Mouse (Mus musculus) heart, embryonic 13.5 days (tissue): ENCODE measurements around the gene Dynll2. TPM values are rescaled to one million over a fixed set of nuclear protein-coding genes. Genes with fewer than 3 reads are reported as not detected.
"Not testable (repeated sequence)": the region's sequence is repeated elsewhere in the genome, so short reads cannot be mapped to it uniquely, and the experiment has no call there.

Experiments
- ATAC-seq: fragments of 200-750 bp; cut with Nextera tagmentation; 2 replicates; pipeline ENCODE4 v1.8.0; 2017; ENCODE audit warnings: moderate TSS enrichment; ENCODE audit not compliant: insufficient number of reproducible peaks, low FRiP score, low TSS enrichment; ENCODE audit errors: extremely low read depth
- H3K27ac ChIP-seq: fragments of 300-500 bp; sonication (generic); replicated peaks from 2 replicates; pipeline ENCODE4 v1.5.1; 2015; ENCODE audit warnings: moderate library complexity, mild to moderate bottlenecking, inconsistent platforms
- H3K27me3 ChIP-seq: fragments of 300-500 bp; sonication (generic); replicated peaks from 2 replicates; pipeline ENCODE4 v1.6.1; 2015; ENCODE audit warnings: mild to moderate bottlenecking, inconsistent platforms
- H3K36me3 ChIP-seq: fragments of 300-500 bp; sonication (generic); 2 replicates; pipeline ENCODE4 v1.6.1; 2015; ENCODE audit warnings: mild to moderate bottlenecking, inconsistent platforms
- H3K4me1 ChIP-seq: fragments of 300-500 bp; sonication (generic); 2 replicates; pipeline ENCODE4 v1.6.1; 2015; ENCODE audit warnings: inconsistent platforms
- H3K4me2 ChIP-seq: fragments of 300-500 bp; sonication (generic); 2 replicates; pipeline ENCODE4 v1.6.1; 2015; ENCODE audit warnings: inconsistent platforms, mild to moderate bottlenecking, moderate library complexity
- H3K4me3 ChIP-seq: fragments of 300-500 bp; sonication (generic); 2 replicates; pipeline ENCODE4 v1.5.1; 2015; ENCODE audit warnings: moderate library complexity, mild to moderate bottlenecking, inconsistent platforms
- H3K9ac ChIP-seq: fragments of 300-500 bp; sonication (generic); 2 replicates; pipeline ENCODE4 v1.6.1; 2015; ENCODE audit warnings: inconsistent platforms, mild to moderate bottlenecking, moderate library complexity
- H3K9me3 ChIP-seq: fragments of 300-500 bp; sonication (generic); 2 replicates; pipeline ENCODE4 v1.6.1; 2016; ENCODE audit warnings: inconsistent platforms
- WGBS: fragments of 180-500 bp; shearing (Covaris S2); methylation state at CpG from one replicate; pipeline ENCODE4 v1.1.7; 2015; ENCODE audit warnings: mixed read lengths; 5-methylcytosine and 5-hydroxymethylcytosine counted together
- polyA plus RNA-seq: library from polyadenylated mRNA; unstranded; fragments of >200 nt; fragmentation: Nextera tagmentation; extraction: Ambion mirVana; gene quantifications from 2 replicates; pipeline ENCODE4 v1.2.1, GENCODE M21; 2015

The Dynll2 gene
- polyA plus RNA-seq, 1 experiment from 2014 or later = 19.1 TPM

DNA sequence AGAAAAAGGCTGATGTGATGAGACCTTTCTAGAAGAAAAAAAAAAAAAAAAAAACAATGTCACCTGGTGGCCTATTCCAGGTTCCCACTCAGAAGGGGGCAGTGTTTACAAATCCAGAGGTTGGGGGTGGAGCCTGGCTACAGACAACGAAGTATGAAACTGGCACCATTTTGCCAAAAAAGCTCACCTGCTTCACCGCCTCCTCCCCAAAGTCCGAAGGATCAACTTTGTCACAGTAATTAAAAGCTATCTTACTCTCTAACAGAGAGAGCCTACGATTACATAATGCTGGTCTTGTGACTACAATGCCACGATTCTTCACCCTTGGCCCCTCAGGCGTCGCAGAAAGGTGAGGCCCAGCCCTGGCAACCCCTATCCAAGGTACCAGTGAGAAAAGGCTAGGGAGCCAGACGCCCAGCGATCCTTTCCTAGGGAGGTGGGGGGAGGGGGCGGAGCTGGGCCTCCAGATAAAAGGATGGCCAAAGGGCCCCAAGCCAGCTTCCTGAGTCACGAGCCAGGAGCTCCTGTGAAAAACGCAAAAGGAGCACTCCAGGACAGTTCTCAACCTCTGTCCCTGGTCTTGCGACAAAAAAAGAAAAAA is 1.1 kb downstream of the Dynll2 start:
- peaks cover 34% of the 10 kb centered on the region for H3K4me1 ChIP-seq
- WGBS = 3% methylated on average over 13 of the region's 13 CpGs
- no peaks in the 10 kb centered on the region for H3K27me3 ChIP-seq
- H3K9ac ChIP-seq = peak overlapping the region; percentile 96
- H3K4me3 ChIP-seq = peak overlapping the region; percentile 85
- ATAC-seq = no peak
- peak overlapping the region; percentile 94 for H3K27ac ChIP-seq
- peak overlapping the region; percentile 76 for H3K4me2 ChIP-seq
- H3K36me3 ChIP-seq = peaks cover 35% of the 10 kb centered on the region
- H3K9me3 ChIP-seq = no peaks in the 10 kb centered on the region

DNA sequence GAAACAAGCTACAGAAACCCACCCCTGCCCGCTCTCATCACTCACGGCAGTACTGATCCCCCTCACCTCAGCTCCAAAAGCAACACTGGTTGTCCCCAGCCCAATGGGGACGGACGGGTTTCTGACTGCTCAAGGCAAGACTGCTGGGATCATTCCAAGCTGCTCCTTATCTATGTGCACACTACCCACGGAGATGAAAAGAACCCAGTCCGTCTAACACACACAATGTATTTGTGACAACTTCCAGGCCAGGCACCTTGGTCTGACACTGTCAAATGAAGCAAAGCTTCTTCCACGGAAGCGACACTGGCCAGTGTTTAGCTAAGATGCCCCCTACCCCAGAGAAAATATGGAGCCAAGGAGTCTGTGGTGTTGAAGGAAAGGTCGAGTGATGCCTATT is 1.7 kb downstream of the Dynll2 start:
- 26% methylated on average over 9 of the region's 9 CpGs for WGBS
- Histone ChIP-seq H3K9ac (peak overlapping the region; percentile 96), H3K36me3 (peaks cover 41% of the 10 kb centered on the region), H3K4me2 (peak overlapping the region; percentile 76), H3K4me3 (peak overlapping the region; percentile 85), H3K27ac (no peak overlapping the region; the same call in 1 of the 2 replicates), H3K9me3 (no peaks in the 10 kb centered on the region), H3K4me1 (peaks cover 34% of the 10 kb centered on the region), H3K27me3 (no peaks in the 10 kb centered on the region)
- no peak for ATAC-seq

DNA sequence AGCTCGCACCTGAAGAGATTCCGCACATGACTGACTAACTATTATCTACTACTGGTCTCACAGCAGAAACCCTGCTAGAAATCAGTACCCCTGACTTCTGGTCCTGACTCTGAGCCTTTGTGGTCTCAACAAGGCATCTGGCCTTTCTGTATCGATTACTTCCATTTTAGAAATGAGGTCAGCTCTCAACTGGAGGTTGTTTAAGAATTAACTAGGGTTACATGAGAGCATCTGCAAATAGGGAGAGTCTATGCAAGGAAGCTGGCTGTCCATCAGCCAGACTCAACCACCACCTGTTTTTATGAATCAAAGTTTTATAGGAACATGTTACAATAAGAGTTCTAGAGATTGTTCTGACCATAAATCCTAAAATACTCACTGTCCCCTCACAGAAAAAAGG is 2.8 kb downstream of the Dynll2 start:
- Histone ChIP-seq H3K9me3 (no peaks in the 10 kb centered on the region), H3K4me1 (peaks cover 34% of the 10 kb centered on the region), H3K9ac (peak overlapping the region; percentile 52; the same call in 1 of the 2 replicates), H3K36me3 (peaks cover 52% of the 10 kb centered on the region), H3K4me2 (peak overlapping the region; percentile 76), H3K27ac (no peak overlapping the region), H3K4me3 (0 out of 2 replicates have a peak overlapping the region, but pooled peaks have one; percentile 85), H3K27me3 (no peaks in the 10 kb centered on the region)
- no peak for ATAC-seq
- 83% methylated on average over 3 of the region's 3 CpGs for WGBS

DNA sequence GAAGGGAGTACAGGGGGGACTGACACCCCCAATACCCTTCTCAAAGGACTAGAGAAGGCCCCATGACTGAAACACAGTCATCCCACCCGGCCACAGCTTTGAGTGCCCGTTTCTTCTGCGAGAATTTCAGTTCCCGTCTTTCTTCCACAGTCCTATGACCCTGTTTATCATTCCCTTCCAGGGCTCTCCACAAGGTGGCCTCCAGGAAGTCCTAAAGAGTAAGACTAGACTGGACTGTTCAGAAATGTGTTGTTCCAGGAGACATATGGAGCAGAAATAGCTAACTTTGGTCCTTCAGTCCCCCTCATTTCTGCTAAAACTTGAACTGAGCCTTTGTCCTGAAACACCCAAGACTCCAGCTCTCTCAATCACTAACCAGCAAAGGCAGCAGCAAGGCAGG is 8.4 kb downstream of the Dynll2 start:
- Histone ChIP-seq H3K4me3 (no peak overlapping the region), H3K4me2 (no peak overlapping the region), H3K27me3 (no peaks in the 10 kb centered on the region), H3K9ac (no peak overlapping the region), H3K9me3 (no peaks in the 10 kb centered on the region), H3K36me3 (peaks cover 69% of the 10 kb centered on the region), H3K27ac (no peak overlapping the region), H3K4me1 (peaks cover 17% of the 10 kb centered on the region)
- no peak for ATAC-seq
- WGBS = 82% methylated on average over 4 of the region's 4 CpGs

DNA sequence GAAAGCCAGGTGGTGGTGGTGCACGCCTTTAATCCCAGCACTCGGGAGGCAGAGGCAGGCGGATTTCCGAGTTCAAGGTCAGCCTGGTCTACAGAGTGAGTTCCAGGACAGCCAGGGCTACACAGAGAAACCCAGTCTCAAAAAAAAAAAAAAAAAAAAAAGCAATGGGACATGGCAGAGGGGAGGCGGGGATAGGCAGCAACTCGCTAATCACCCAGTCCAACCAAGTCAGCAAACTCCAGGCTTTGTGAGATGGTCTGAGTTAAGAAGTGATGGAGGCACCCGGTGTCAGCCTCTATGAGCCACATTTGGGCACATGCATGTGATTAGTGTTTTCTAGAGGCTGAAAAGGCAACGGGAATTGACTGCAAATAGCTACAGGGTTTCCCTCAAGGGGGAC is 10.3 kb downstream of the Dynll2 start:
- not testable (repeated sequence) for H3K4me3 ChIP-seq, ATAC-seq, H3K27me3 ChIP-seq, H3K4me2 ChIP-seq, H3K9ac ChIP-seq, H3K9me3 ChIP-seq, H3K27ac ChIP-seq
- 77% methylated on average over 8 of the region's 8 CpGs for WGBS
- peaks cover 12% of the 10 kb centered on the region for H3K4me1 ChIP-seq
- peaks cover 50% of the 10 kb centered on the region for H3K36me3 ChIP-seq

DNA sequence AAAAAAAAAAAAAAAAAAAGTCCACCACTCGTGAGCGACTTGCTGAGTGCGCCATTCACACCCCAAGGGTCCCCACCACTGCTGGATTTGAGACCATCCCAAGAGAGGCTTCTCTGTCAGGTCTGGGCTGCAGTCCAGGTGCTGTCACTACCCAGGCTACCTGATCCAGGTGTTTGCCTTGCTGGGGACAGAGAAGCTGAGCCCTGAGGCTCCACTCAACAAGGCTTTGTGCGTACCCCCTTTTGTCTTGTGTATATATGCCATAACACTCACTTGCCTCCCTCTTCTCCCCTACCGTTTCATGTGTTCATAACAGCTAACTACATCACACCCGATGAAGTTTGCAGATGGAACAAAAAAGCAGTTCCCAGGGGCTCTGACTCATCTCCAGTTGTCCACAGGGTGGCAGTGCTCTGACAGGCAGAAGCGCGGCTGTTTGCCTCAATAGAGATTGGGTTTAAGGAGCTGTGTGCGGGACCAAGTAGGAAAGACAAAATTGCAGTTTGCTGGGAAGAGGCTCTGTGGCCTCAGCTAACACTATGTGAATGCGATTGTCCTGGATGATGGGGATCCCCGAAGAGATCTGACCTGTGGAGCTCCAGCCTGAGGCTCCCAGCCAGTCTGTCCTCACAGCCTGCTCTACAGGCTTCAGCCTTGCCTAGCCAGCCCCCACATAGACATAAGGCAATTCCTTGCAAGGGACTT is 12.7 kb downstream of the Dynll2 start:
- ATAC-seq = no peak
- Histone ChIP-seq H3K9ac (peak overlapping the region; percentile 2; the same call in 1 of the 2 replicates), H3K36me3 (peaks cover 26% of the 10 kb centered on the region), H3K4me3 (no peak overlapping the region), H3K27ac (no peak overlapping the region), H3K4me1 (peaks cover 12% of the 10 kb centered on the region), H3K27me3 (peaks cover 16% of the 10 kb centered on the region), H3K4me2 (no peak overlapping the region), H3K9me3 (no peaks in the 10 kb centered on the region; the same call in 1 of the 2 replicates)
- WGBS = 16% methylated on average over 11 of the region's 11 CpGs

DNA sequence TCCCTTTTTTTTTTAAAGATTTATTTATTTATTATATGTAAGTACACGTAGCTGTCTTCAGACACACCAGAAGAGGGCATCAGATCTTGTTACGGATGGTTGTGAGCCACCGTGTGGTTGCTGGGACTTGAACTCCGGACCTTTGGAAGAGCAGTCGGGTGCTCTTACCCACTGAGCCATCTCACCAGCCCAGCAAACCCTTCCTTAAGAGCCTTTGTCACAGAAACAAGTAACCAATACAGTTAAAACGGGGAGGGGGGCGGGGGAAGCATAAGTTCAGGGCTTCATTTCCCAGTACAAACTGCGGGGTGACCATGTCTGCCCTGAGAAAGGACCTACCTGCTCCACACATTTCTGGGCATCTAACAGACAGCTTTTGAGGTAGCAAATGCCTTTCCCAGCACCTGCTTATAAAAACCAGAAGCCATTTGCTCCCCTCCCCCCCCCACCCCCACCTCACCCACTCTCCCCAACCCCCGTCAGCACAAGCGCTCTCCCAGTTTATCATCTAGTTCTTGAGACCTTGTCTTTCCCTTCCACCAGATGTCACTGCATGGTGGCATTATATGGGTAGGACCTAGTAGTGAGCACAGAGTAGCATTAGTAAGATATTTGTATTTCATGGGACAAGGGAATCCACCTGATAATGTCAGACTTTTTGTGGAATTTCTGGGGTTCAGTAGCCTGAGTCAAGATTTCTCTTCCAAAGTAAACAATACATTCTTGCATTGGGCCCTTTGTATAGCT is 13.6 kb downstream of the Dynll2 start:
- Histone ChIP-seq H3K27ac (no peak overlapping the region), H3K4me1 (peaks cover 12% of the 10 kb centered on the region), H3K36me3 (peaks cover 17% of the 10 kb centered on the region), H3K9ac (no peak overlapping the region), H3K27me3 (peaks cover 20% of the 10 kb centered on the region), H3K4me2 (no peak overlapping the region), H3K4me3 (no peak overlapping the region), H3K9me3 (no peaks in the 10 kb centered on the region; the same call in 1 of the 2 replicates)
- ATAC-seq = no peak
- 43% methylated on average over 10 of the region's 10 CpGs for WGBS

DNA sequence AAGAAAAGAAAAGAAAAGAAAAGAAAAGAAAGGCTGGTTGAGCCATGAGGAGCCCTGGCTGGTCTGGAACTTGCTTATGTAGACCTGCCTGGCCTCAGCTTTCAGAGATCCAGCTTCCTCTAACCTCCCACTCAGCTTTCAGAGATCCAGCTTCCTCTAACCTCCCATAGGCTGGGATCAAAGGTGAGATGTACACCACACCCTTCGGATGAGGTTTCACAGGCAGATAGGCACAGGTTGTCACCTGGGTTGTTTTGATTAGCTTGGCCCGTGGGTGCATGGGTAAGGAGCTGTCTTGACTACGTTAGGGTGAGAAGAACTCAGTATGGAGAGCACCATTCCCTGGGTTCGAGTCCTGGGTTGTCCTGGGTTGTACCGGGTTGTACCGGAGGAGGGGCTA is 14.5 kb downstream of the Dynll2 start:
- no peak overlapping the region for H3K4me3 ChIP-seq
- no peak overlapping the region for H3K9ac ChIP-seq
- peaks cover 20% of the 10 kb centered on the region for H3K27me3 ChIP-seq
- no peak for ATAC-seq
- no peak overlapping the region for H3K27ac ChIP-seq
- no peaks in the 10 kb centered on the region; the same call in 1 of the 2 replicates for H3K9me3 ChIP-seq
- no peak overlapping the region for H3K4me2 ChIP-seq
- peaks cover 8% of the 10 kb centered on the region for H3K36me3 ChIP-seq
- peaks cover 15% of the 10 kb centered on the region for H3K4me1 ChIP-seq
- WGBS = 69% methylated on average over 6 of the region's 6 CpGs

DNA sequence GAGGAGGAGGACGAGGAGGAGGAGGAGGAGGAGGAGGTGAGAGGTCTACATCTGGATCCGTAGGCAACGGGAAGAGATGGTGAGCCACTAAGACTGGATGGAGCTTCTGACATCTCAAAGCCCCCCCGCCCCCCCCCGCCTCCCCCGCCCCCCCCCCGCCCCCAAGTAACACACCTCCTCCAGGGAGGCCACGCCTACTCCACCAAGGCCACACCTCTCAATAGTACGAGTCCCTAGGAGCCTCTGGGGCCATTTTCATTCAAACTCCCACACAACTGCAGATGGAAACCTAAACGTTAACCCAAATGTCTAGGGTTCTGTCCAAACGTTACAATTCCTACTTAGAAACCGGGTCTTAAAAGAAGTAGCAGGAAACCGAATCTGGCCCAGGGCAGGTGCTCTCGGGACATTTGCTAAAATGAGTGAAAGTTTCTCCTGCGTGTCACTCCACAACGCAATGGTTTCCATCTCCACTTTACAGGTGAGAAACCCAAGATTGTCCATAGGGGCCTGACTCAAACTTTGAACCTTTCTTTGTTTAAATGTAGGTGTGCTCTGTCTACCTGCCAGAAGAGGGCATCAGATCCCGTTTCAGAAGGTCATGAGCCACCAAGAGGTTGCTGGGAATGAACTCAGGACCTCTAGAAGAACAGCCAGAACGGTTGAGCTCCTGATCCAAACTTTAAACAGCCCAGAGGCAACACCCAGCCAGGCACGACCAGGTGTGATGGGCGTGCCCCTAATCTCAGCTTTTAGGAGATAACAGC is 18.8 kb downstream of the Dynll2 start:
- peaks cover 12% of the 10 kb centered on the region for H3K4me1 ChIP-seq
- H3K4me3 ChIP-seq = no peak overlapping the region
- no peak overlapping the region for H3K27ac ChIP-seq
- no peak overlapping the region for H3K9ac ChIP-seq
- peaks cover 33% of the 10 kb centered on the region for H3K27me3 ChIP-seq
- peak overlapping the region; percentile 70 for H3K4me2 ChIP-seq
- 16% methylated on average over 13 of the region's 20 CpGs for WGBS
- no peak for ATAC-seq
- no peaks in the 10 kb centered on the region for H3K36me3 ChIP-seq
- no peaks in the 10 kb centered on the region; the same call in 1 of the 2 replicates for H3K9me3 ChIP-seq

DNA sequence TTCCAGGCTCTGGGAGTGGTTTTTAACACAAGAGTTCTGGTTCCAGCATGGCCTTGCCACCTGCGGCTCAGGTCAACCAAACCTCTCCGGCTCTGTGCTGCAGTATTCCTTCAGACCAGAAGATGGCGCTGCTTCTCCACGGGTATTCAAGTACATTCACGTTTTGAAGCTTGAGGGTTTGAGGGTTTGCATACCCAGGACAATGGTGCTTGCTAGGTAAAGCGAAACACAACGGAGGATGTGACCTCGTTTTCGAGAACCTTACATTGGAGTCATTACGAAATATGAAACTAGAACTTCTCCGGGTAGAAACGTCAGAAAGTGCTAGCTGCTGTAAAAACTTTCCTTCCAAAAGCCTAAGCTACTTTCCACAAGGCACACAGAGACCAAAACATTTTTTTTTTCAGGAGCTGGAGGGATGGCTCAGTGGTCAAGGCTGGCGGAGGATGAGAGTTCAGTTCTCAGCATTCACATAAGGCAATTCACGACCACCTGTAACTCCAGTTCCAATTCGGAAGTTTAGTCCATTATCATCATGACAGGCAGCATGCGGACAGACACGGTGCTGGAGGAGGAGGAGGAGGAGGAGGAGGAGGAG is 19.5 kb downstream of the Dynll2 start:
- Histone ChIP-seq H3K9me3 (no peaks in the 10 kb centered on the region; the same call in 1 of the 2 replicates), H3K4me2 (peak overlapping the region; percentile 70), H3K36me3 (no peaks in the 10 kb centered on the region), H3K27ac (no peak overlapping the region), H3K4me3 (peak overlapping the region; percentile 42), H3K4me1 (peaks cover 12% of the 10 kb centered on the region), H3K27me3 (peaks cover 28% of the 10 kb centered on the region), H3K9ac (peak overlapping the region; percentile 59)
- ATAC-seq = no peak
- 3% methylated on average over 17 of the region's 17 CpGs for WGBS
